Mouse (Mus musculus) ES-Bruce4 (cell line): Measurements from ENCODE around the gene Slc8b1.

ENCODE experiments used
- CTCF ChIP-seq: IDR thresholded peaks from one replicate; pipeline ENCODE4 v1.8.1; 2011; ENCODE audit warnings: low read depth, low read length
- EP300 ChIP-seq: IDR thresholded peaks from 2 replicates; pipeline ENCODE4 v1.6.1; 2011; ENCODE audit warnings: low read depth, low read length; ENCODE audit not compliant: insufficient read depth
- POLR2A ChIP-seq: IDR thresholded peaks from one replicate; pipeline ENCODE4 v1.8.1; 2011; ENCODE audit warnings: low read length; ENCODE audit not compliant: insufficient read depth

GRCm38 (mm10) chr5:120487844-120488243 lies 23.1 kb upstream of the Slc8b1 start:
- TF ChIP-seq EP300: no peak
- no peak for TF ChIP-seq CTCF
- no peak for TF ChIP-seq POLR2A
